Mouse (Mus musculus): Measurements from ENCODE around the gene Gm20661. TPM values are rescaled to one million over a fixed set of nuclear protein-coding genes. Genes with fewer than 3 reads are reported as not detected.
"Not testable (repeated sequence)": the region's sequence is repeated elsewhere in the genome, so short reads cannot be mapped to it uniquely, and the experiment has no call there.

The Gm20661 gene
- polyA plus RNA-seq, 1 experiment from 2014 or later = 0.58 TPM

DNA sequence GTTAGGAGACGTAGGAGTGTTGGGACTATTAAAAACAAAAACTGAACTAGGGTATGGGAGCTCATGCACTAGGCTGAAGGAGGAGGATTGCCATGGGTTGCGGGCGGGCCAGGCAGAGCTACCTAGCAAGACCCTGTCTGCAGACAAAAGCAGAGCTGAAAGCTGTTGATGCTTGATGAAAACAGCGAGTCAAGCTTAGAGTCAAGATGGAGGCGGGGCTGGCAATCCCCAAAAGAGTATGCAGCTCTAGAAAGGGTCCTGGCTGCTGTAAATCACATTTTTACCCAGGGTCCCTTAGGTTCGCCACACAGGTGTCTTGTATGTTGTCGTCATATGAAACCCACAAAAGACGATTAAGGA lies 20.7 kb downstream of the Gm20661 start:
- ATAC-seq (ENCODE audit: low read depth) = no peak
- peaks cover 17% of the 10 kb centered on the region for H3K4me1 ChIP-seq (ENCODE audit: control insufficient read depth, insufficient read depth, low read length)
- H3K36me3 ChIP-seq (ENCODE audit: control insufficient read depth, insufficient read depth, low read length) = no peaks in the 10 kb centered on the region
- no peaks in the 10 kb centered on the region for H3K27me3 ChIP-seq (ENCODE audit: control insufficient read depth, insufficient read depth, low read length)
- WGBS = 10% methylated on average over 8 of the region's 8 CpGs
- peak overlapping the region; percentile 91; the same call in 1 of the 2 replicates for H3K27ac ChIP-seq (ENCODE audit: low read depth, low read length)
- peak overlapping the region; percentile 93 for H3K9ac ChIP-seq (replicated peaks; ENCODE audit: low read depth, low read length)
- peak overlapping the region; percentile 72 for H3K4me2 ChIP-seq (ENCODE audit: low read depth, low read length)
- peak overlapping the region; percentile 97 for H3K4me3 ChIP-seq (ENCODE audit: low read depth, low read length)
- H3K9me3 ChIP-seq (ENCODE audit: control insufficient read depth, low read length) = no peaks in the 10 kb centered on the region

DNA sequence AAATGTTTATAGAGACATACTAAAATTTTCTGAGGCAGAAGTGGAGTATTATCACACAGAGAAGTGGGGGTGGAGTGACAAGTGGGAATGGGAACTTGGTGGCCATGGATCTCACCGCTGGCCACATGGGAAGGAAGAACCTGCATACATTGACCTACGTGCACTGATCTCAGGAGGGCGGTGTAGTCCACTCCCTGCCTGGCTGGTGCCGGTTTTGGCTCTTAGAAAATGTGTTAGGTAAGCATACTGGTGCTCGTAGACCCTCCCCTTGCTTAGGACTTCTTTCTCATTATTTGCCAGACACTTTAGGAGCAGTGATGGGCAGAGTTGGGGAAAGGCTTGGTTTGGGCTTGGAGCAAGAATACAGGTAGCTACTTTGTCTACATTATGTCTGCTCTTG lies 25.2 kb downstream of the Gm20661 start:
- no peak overlapping the region for H3K4me3 ChIP-seq (ENCODE audit: low read depth, low read length)
- H3K4me2 ChIP-seq (ENCODE audit: low read depth, low read length) = no peak overlapping the region
- H3K27me3 ChIP-seq (ENCODE audit: control insufficient read depth, insufficient read depth, low read length) = no peaks in the 10 kb centered on the region
- H3K4me1 ChIP-seq (ENCODE audit: control insufficient read depth, insufficient read depth, low read length) = peaks cover 13% of the 10 kb centered on the region
- no peak overlapping the region for H3K27ac ChIP-seq (ENCODE audit: low read depth, low read length)
- no peak for ATAC-seq (ENCODE audit: low read depth)
- H3K9me3 ChIP-seq (ENCODE audit: control insufficient read depth, low read length) = no peaks in the 10 kb centered on the region
- WGBS = 91% methylated on average over 5 of the region's 5 CpGs
- no peaks in the 10 kb centered on the region for H3K36me3 ChIP-seq (ENCODE audit: control insufficient read depth, insufficient read depth, low read length)
- no peak overlapping the region for H3K9ac ChIP-seq (replicated peaks; ENCODE audit: low read depth, low read length)

DNA sequence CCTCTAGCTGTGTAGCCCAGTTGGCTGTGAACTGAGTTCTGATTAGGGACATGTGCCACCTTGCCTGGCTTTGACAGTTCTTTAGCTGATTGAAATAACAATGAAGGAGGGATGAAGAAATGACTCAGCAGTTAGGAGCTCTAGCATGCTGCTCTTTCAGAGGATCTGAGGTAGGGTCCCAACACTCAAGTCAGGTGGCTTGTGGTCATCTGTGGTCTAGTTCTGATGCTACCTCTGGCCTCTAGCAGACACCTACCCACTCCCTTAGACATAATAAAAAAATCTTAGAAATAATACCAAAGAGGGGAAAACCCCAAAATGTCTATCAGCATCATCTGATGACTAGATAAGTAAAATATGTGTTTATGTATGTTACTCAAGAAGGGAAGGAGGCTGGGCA lies 27.5 kb downstream of the Gm20661 start:
- H3K36me3 ChIP-seq (ENCODE audit: control insufficient read depth, insufficient read depth, low read length) = no peaks in the 10 kb centered on the region
- no peak overlapping the region for H3K9ac ChIP-seq (replicated peaks; ENCODE audit: low read depth, low read length)
- H3K4me2 ChIP-seq (ENCODE audit: low read depth, low read length) = no peak overlapping the region
- no peaks in the 10 kb centered on the region for H3K9me3 ChIP-seq (ENCODE audit: control insufficient read depth, low read length)
- H3K4me3 ChIP-seq (ENCODE audit: low read depth, low read length) = no peak overlapping the region
- H3K27ac ChIP-seq (ENCODE audit: low read depth, low read length) = no peak overlapping the region
- no peak for ATAC-seq (ENCODE audit: low read depth)
- H3K27me3 ChIP-seq (ENCODE audit: control insufficient read depth, insufficient read depth, low read length) = no peaks in the 10 kb centered on the region
- 0 out of 2 replicates have a peak, but pooled peaks cover 2% of the 10 kb centered on the region for H3K4me1 ChIP-seq (ENCODE audit: control insufficient read depth, insufficient read depth, low read length)

DNA sequence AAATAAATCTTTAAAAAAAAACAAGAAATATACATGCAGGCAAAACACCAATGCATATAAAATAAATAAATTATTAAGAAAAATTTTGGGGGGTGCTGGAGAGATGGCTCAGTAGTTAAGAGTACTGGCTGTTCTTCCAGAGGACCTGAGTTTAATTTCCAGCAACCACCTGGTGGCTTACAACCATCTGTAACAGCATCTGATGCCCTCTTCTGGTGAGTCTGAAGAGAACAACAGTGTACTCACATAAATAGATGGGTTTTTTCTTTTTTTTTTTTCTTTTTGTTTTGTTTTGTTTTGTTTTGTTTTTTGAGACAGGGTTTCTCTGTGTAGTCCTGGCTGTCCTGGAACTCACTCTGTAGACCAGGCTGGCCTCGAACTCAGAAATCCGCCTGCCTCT lies 30.7 kb downstream of the Gm20661 start:
- H3K27me3 ChIP-seq (ENCODE audit: control insufficient read depth, insufficient read depth, low read length); H3K9ac ChIP-seq (replicated peaks; ENCODE audit: low read depth, low read length); H3K4me2 ChIP-seq (ENCODE audit: low read depth, low read length); H3K27ac ChIP-seq (ENCODE audit: low read depth, low read length); H3K36me3 ChIP-seq (ENCODE audit: control insufficient read depth, insufficient read depth, low read length); ATAC-seq (ENCODE audit: low read depth); H3K9me3 ChIP-seq (ENCODE audit: control insufficient read depth, low read length); H3K4me3 ChIP-seq (ENCODE audit: low read depth, low read length); H3K4me1 ChIP-seq (ENCODE audit: control insufficient read depth, insufficient read depth, low read length): not testable (repeated sequence)
- 100% methylated on average over 2 of the region's 2 CpGs for WGBS

DNA sequence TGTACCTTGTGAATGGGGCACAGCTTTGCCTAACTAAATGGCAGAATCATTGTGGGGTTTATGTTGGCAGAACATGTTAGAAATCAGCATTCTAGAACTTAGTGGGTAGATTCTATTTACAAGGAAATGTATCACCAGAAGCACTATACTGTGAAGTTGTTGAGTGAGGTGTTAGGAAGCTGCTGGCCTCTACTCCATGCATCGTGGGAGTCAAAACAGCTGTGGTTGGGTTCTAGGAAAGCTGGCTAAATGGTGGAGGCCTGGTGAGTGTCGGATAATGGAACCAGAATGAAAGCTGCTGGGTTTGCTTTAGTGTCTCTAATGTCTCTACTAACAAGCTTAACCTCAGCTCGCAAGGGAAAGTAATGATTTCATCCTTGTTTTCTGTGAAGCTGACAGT lies 34.3 kb downstream of the Gm20661 start:
- no peak for ATAC-seq (ENCODE audit: low read depth)
- H3K36me3 ChIP-seq (ENCODE audit: control insufficient read depth, insufficient read depth, low read length) = no peaks in the 10 kb centered on the region
- no peaks in the 10 kb centered on the region for H3K4me1 ChIP-seq (ENCODE audit: control insufficient read depth, insufficient read depth, low read length)
- no peak overlapping the region for H3K27ac ChIP-seq (ENCODE audit: low read depth, low read length)
- H3K4me3 ChIP-seq (ENCODE audit: low read depth, low read length) = no peak overlapping the region
- H3K27me3 ChIP-seq (ENCODE audit: control insufficient read depth, insufficient read depth, low read length) = no peaks in the 10 kb centered on the region
- 79% methylated on average over 3 of the region's 3 CpGs for WGBS
- no peak overlapping the region for H3K9ac ChIP-seq (replicated peaks; ENCODE audit: low read depth, low read length)
- H3K4me2 ChIP-seq (ENCODE audit: low read depth, low read length) = no peak overlapping the region
- no peaks in the 10 kb centered on the region for H3K9me3 ChIP-seq (ENCODE audit: control insufficient read depth, low read length)

DNA sequence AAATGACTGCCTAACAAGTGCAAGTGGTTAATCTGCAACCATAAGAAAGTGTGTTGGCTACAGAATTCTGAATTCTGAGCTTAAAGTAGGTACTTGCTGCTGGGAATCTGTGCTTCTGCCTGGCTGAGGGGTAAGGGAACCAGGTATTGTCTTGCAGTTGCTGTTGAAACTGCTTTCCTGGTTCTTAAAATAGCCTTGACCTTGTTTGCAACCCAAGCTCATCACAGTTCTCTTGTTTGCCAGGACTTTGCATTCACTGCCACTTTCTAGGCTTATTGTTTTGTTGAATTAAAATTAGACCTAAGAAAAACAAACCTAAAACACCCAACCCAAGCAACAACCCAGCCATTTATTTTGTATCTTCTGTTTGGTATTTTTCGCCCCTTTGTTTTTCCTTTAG lies 37.9 kb downstream of the Gm20661 start:
- peaks cover 8% of the 10 kb centered on the region; the same call in 1 of the 2 replicates for H3K36me3 ChIP-seq (ENCODE audit: control insufficient read depth, insufficient read depth, low read length)
- WGBS = 94% methylated on average over 1 of the region's 1 CpGs
- no peak overlapping the region for H3K4me3 ChIP-seq (ENCODE audit: low read depth, low read length)
- no peaks in the 10 kb centered on the region for H3K27me3 ChIP-seq (ENCODE audit: control insufficient read depth, insufficient read depth, low read length)
- no peak for ATAC-seq (ENCODE audit: low read depth)
- no peak overlapping the region for H3K4me2 ChIP-seq (ENCODE audit: low read depth, low read length)
- H3K9me3 ChIP-seq (ENCODE audit: control insufficient read depth, low read length) = no peaks in the 10 kb centered on the region
- H3K4me1 ChIP-seq (ENCODE audit: control insufficient read depth, insufficient read depth, low read length) = no peaks in the 10 kb centered on the region
- no peak overlapping the region for H3K27ac ChIP-seq (ENCODE audit: low read depth, low read length)
- H3K9ac ChIP-seq (replicated peaks; ENCODE audit: low read depth, low read length) = no peak overlapping the region

DNA sequence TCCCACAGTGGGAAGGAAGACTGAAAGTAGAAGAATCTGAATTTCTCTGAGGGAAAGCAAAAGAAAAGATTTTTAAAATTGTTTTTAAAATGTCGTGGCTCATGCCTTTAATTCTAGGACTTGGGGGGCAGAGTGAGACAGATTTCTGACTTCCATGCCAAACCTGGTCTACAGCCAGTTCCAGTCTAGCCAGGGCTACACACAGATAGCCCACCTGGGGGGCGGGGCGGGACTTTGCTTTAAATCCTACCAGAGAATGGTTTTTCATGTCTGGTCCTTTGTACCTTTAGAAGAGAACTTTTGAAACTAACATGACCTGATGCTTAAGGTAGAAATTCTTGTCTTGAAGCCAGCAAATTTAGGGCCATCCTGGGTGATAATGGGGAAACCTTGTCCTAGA lies 40.4 kb downstream of the Gm20661 start:
- Histone ChIP-seq H3K4me2 (ENCODE audit: low read depth, low read length) (no peak overlapping the region), H3K36me3 (ENCODE audit: control insufficient read depth, insufficient read depth, low read length) (peaks cover 14% of the 10 kb centered on the region), H3K27me3 (ENCODE audit: control insufficient read depth, insufficient read depth, low read length) (no peaks in the 10 kb centered on the region), H3K27ac (ENCODE audit: low read depth, low read length) (no peak overlapping the region), H3K4me1 (ENCODE audit: control insufficient read depth, insufficient read depth, low read length) (no peaks in the 10 kb centered on the region), H3K9me3 (ENCODE audit: control insufficient read depth, low read length) (no peaks in the 10 kb centered on the region), H3K9ac (replicated peaks; ENCODE audit: low read depth, low read length) (no peak overlapping the region), H3K4me3 (ENCODE audit: low read depth, low read length) (no peak overlapping the region)
- ATAC-seq (ENCODE audit: low read depth) = no peak
- WGBS = 87% methylated on average over 3 of the region's 3 CpGs

DNA sequence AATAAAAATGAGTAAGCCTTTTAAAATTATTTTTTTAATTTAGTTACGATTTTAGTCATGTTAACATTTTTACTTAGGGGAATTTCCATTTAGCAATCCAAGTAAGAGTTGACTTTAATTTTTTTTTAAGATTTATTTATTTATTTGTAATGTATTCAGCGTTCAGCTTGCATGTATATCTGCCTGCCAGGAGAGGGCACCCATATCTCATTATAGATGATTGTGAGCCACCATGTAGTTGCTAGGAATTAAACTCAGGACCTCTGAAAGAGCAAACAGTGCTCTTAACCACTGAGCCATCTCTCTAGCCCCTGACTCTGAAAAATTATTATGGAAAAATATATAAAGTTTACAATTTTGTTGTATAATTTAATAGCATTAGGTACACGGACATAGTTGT lies 43.7 kb downstream of the Gm20661 start:
- Histone ChIP-seq H3K27ac (ENCODE audit: low read depth, low read length) (no peak overlapping the region), H3K9me3 (ENCODE audit: control insufficient read depth, low read length) (no peaks in the 10 kb centered on the region), H3K9ac (replicated peaks; ENCODE audit: low read depth, low read length) (no peak overlapping the region), H3K4me2 (ENCODE audit: low read depth, low read length) (no peak overlapping the region), H3K36me3 (ENCODE audit: control insufficient read depth, insufficient read depth, low read length) (peaks cover 14% of the 10 kb centered on the region), H3K4me3 (ENCODE audit: low read depth, low read length) (no peak overlapping the region), H3K4me1 (ENCODE audit: control insufficient read depth, insufficient read depth, low read length) (no peaks in the 10 kb centered on the region), H3K27me3 (ENCODE audit: control insufficient read depth, insufficient read depth, low read length) (no peaks in the 10 kb centered on the region)
- 92% methylated on average over 3 of the region's 3 CpGs for WGBS
- no peak for ATAC-seq (ENCODE audit: low read depth)

DNA sequence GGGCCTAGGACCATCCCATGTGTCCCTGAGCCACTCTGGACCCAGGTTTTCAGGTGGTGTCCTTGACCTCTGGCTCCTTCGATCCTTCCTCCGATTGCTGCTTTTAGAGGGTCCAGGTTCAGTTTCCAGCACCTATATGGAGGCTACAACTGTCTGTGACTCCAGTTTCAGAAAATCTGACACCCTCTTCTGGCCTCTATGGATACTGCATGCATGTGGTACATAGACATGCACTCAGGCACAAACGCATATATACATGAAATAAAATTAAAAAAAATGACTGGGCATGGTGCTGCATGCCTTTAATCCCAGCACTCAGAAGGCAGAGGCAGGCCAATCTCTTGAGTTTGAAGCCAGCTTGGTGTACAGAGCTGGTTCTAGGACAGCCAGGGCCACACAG lies 45.0 kb downstream of the Gm20661 start:
- no peak overlapping the region for H3K4me3 ChIP-seq (ENCODE audit: low read depth, low read length)
- no peak for ATAC-seq (ENCODE audit: low read depth)
- no peak overlapping the region for H3K9ac ChIP-seq (replicated peaks; ENCODE audit: low read depth, low read length)
- no peak overlapping the region for H3K27ac ChIP-seq (ENCODE audit: low read depth, low read length)
- H3K27me3 ChIP-seq (ENCODE audit: control insufficient read depth, insufficient read depth, low read length) = no peaks in the 10 kb centered on the region
- no peak overlapping the region for H3K4me2 ChIP-seq (ENCODE audit: low read depth, low read length)
- H3K36me3 ChIP-seq (ENCODE audit: control insufficient read depth, insufficient read depth, low read length) = peaks cover 19% of the 10 kb centered on the region
- WGBS = 98% methylated on average over 3 of the region's 3 CpGs
- no peaks in the 10 kb centered on the region for H3K9me3 ChIP-seq (ENCODE audit: control insufficient read depth, low read length)
- no peaks in the 10 kb centered on the region for H3K4me1 ChIP-seq (ENCODE audit: control insufficient read depth, insufficient read depth, low read length)

DNA sequence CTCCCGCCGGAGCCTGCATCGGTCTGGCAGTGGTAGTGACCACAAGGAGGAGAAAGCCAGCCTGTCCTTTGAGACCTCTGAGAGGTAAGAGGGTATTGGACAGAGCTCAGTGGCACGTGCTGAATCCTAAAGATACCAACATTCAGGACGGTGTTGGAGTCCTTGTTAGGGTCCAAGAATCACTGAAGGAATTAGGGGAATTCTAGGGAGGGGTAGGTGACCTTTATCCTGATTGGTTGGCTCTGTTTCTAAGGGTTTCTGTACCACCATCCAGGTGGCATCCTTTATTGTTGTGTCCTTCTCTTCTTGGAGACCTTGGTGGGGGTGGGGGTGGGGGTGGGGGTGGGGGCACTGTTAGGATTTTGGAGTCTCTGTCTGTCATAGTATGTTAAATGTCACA lies 49.3 kb downstream of the Gm20661 start:
- H3K27me3 ChIP-seq (ENCODE audit: control insufficient read depth, insufficient read depth, low read length) = no peaks in the 10 kb centered on the region
- ATAC-seq (ENCODE audit: low read depth) = no peak
- H3K4me2 ChIP-seq (ENCODE audit: low read depth, low read length) = no peak overlapping the region
- H3K4me1 ChIP-seq (ENCODE audit: control insufficient read depth, insufficient read depth, low read length) = no peaks in the 10 kb centered on the region
- H3K4me3 ChIP-seq (ENCODE audit: low read depth, low read length) = no peak overlapping the region
- 96% methylated on average over 5 of the region's 5 CpGs for WGBS
- H3K36me3 ChIP-seq (ENCODE audit: control insufficient read depth, insufficient read depth, low read length) = peaks cover 19% of the 10 kb centered on the region
- H3K9ac ChIP-seq (replicated peaks; ENCODE audit: low read depth, low read length) = no peak overlapping the region
- H3K9me3 ChIP-seq (ENCODE audit: control insufficient read depth, low read length) = no peaks in the 10 kb centered on the region
- no peak overlapping the region for H3K27ac ChIP-seq (ENCODE audit: low read depth, low read length)

Data from neural tube, embryonic 14.5 days (tissue).